Mouse (Mus musculus) hindbrain, embryonic 16.5 days (tissue): ENCODE measurements around the gene Tmsb15b1. TPM values are rescaled to one million over a fixed set of nuclear protein-coding genes. Genes with fewer than 3 reads are reported as not detected.
"Not testable (repeated sequence)": the region's sequence is repeated elsewhere in the genome, so short reads cannot be mapped to it uniquely, and the experiment has no call there.

Source experiments
- ATAC-seq: fragments of 200-750 bp; cut with Nextera tagmentation; 2 replicates; pipeline ENCODE4 v1.8.0; 2017; ENCODE audit warnings: moderate TSS enrichment, moderate library complexity
- H3K27ac ChIP-seq: fragments of 300-500 bp; sonication (generic); 2 replicates; pipeline ENCODE4 v1.5.1; 2014; ENCODE audit warnings: low read depth, mild to moderate bottlenecking, control low read depth, low read length, moderate library complexity
- H3K27me3 ChIP-seq: fragments of 300-500 bp; sonication (generic); replicated peaks from 2 replicates; pipeline ENCODE4 v1.6.1; 2014; ENCODE audit warnings: low read length; ENCODE audit not compliant: control insufficient read depth, insufficient read depth
- H3K36me3 ChIP-seq: fragments of 300-500 bp; sonication (generic); 2 replicates; pipeline ENCODE4 v1.6.1; 2014; ENCODE audit warnings: mild to moderate bottlenecking, low read length, moderate library complexity, mixed read lengths; ENCODE audit not compliant: control insufficient read depth, insufficient read depth
- H3K4me1 ChIP-seq: fragments of 300-500 bp; sonication (generic); 2 replicates; pipeline ENCODE4 v1.6.1; 2014; ENCODE audit warnings: low read depth, low read length; ENCODE audit not compliant: control insufficient read depth, insufficient read depth
- H3K4me2 ChIP-seq: fragments of 300-500 bp; sonication (generic); 2 replicates; pipeline ENCODE4 v1.6.1; 2014; ENCODE audit warnings: mild to moderate bottlenecking, low read length, control low read depth, moderate library complexity
- H3K4me3 ChIP-seq: fragments of 300-500 bp; sonication (generic); 2 replicates; pipeline ENCODE4 v1.5.1; 2014; ENCODE audit warnings: mild to moderate bottlenecking, low read length, control low read depth, moderate library complexity
- H3K9ac ChIP-seq: fragments of 300-500 bp; sonication (generic); 2 replicates; pipeline ENCODE4 v1.6.1; 2014; ENCODE audit warnings: low read depth, mild to moderate bottlenecking, control low read depth, low read length, moderate library complexity
- H3K9me3 ChIP-seq: fragments of 300-500 bp; sonication (generic); 2 replicates; pipeline ENCODE4 v1.6.1; 2014; ENCODE audit warnings: mild to moderate bottlenecking, low read length, moderate library complexity; ENCODE audit not compliant: control insufficient read depth
- WGBS: fragments of 180-500 bp; shearing (Covaris S2); extraction: QIAGEN DNeasy Blood & Tissue Kit; methylation state at CpG from one replicate; pipeline ENCODE4 v1.1.7; 2014; 5-methylcytosine and 5-hydroxymethylcytosine counted together
- polyA plus RNA-seq: library from polyadenylated mRNA; unstranded; fragments of >200 nt; fragmentation: Nextera tagmentation; extraction: Ambion mirVana; gene quantifications from 2 replicates; pipeline ENCODE4 v1.2.1, GENCODE M21; 2015

The Tmsb15b1 gene
- polyA plus RNA-seq, 1 experiment from 2014 or later, result 29.5 TPM

GRCm38 (mm10) chrX:136991274-136991673 is 14.6 kb upstream of the Tmsb15b1 start:
- H3K27me3 ChIP-seq, result no peaks in the 10 kb centered on the region
- H3K9me3 ChIP-seq, result no peaks in the 10 kb centered on the region; the same call in 1 of the 2 replicates
- 51% methylated on average over 2 of the region's 2 CpGs for WGBS
- H3K4me3 ChIP-seq, result no peak overlapping the region
- peak overlapping the region; percentile 63 for H3K4me2 ChIP-seq
- ATAC-seq, result no peak
- peaks cover 10% of the 10 kb centered on the region for H3K4me1 ChIP-seq
- no peak overlapping the region for H3K27ac ChIP-seq
- no peaks in the 10 kb centered on the region for H3K36me3 ChIP-seq
- no peak overlapping the region for H3K9ac ChIP-seq

- no peaks in the 10 kb centered on the region for H3K9me3 ChIP-seq
- no peak overlapping the region for H3K9ac ChIP-seq
- H3K27ac ChIP-seq, result no peak overlapping the region
- no peak overlapping the region for H3K4me3 ChIP-seq
- peaks cover under 1% of the 10 kb centered on the region; the same call in 1 of the 2 replicates for H3K4me1 ChIP-seq
- no peak overlapping the region for H3K4me2 ChIP-seq
- H3K27me3 ChIP-seq, result no peaks in the 10 kb centered on the region
- ATAC-seq, result no peak
- no peaks in the 10 kb centered on the region for H3K36me3 ChIP-seq
These were observed 9.4 kb upstream of the Tmsb15b1 start for GRCm38 (mm10) chrX:136986039-136986438.

GRCm38 (mm10) chrX:136978616-136979015 is 1.9 kb upstream of the Tmsb15b1 start:
- no peak overlapping the region for H3K9ac ChIP-seq
- no peaks in the 10 kb centered on the region for H3K4me1 ChIP-seq
- ATAC-seq, result no peak
- H3K27me3 ChIP-seq, result no peaks in the 10 kb centered on the region
- H3K27ac ChIP-seq, result no peak overlapping the region
- H3K4me3 ChIP-seq, result no peak overlapping the region
- no peak overlapping the region for H3K4me2 ChIP-seq
- H3K9me3 ChIP-seq, result no peaks in the 10 kb centered on the region
- no peaks in the 10 kb centered on the region for H3K36me3 ChIP-seq

- WGBS, result 89% methylated on average over 6 of the region's 6 CpGs
- peak within 1 kb of the TSS; percentile 53 for H3K4me3 ChIP-seq
- not testable (repeated sequence) for H3K9me3 ChIP-seq, H3K4me1 ChIP-seq, H3K36me3 ChIP-seq, H3K27me3 ChIP-seq, ATAC-seq, H3K27ac ChIP-seq
- H3K9ac ChIP-seq, result peak within 1 kb of the TSS; percentile 61
- peak within 1 kb of the TSS; percentile 59 for H3K4me2 ChIP-seq
These were observed 1.3 kb downstream of the Tmsb15b1 start, which contains the start of gene Tmsb15b2 for GRCm38 (mm10) chrX:136975397-136975796. TSS of gene Tmsb15b2 (minus strand) at chrX:136975497.

GRCm38 (mm10) chrX:136959688-136960087 is 17.0 kb downstream of the Tmsb15b1 start:
- H3K36me3 ChIP-seq, result no peaks in the 10 kb centered on the region
- no peak for ATAC-seq
- no peak overlapping the region for H3K27ac ChIP-seq
- H3K9ac ChIP-seq, result no peak overlapping the region
- H3K4me1 ChIP-seq, result no peaks in the 10 kb centered on the region
- H3K9me3 ChIP-seq, result no peaks in the 10 kb centered on the region
- H3K4me2 ChIP-seq, result no peak overlapping the region
- 15% methylated on average over 2 of the region's 2 CpGs for WGBS
- H3K27me3 ChIP-seq, result no peaks in the 10 kb centered on the region
- H3K4me3 ChIP-seq, result no peak overlapping the region

- not testable (repeated sequence) for H3K9ac ChIP-seq, H3K27me3 ChIP-seq, H3K9me3 ChIP-seq, H3K27ac ChIP-seq, H3K4me1 ChIP-seq, H3K36me3 ChIP-seq
- peak overlapping the region; percentile 50 for H3K4me2 ChIP-seq
- 56% methylated on average over 5 of the region's 5 CpGs for WGBS
- peak; percentile 32 for ATAC-seq
- peak overlapping the region; percentile 47 for H3K4me3 ChIP-seq
These were observed 18.4 kb downstream of the Tmsb15b1 start for GRCm38 (mm10) chrX:136958300-136958699.

GRCm38 (mm10) chrX:136957583-136958279 is 18.9 kb downstream of the Tmsb15b1 start:
- not testable (repeated sequence) for H3K36me3 ChIP-seq, H3K9me3 ChIP-seq, H3K27me3 ChIP-seq, H3K27ac ChIP-seq, H3K4me1 ChIP-seq
- ATAC-seq, result peak; percentile 100
- H3K4me3 ChIP-seq, result peak overlapping the region; percentile 47
- H3K4me2 ChIP-seq, result peak overlapping the region; percentile 50
- H3K9ac ChIP-seq, result peak overlapping the region; percentile 55
- WGBS, result 18% methylated on average over 13 of the region's 13 CpGs

- Histone ChIP-seq H3K4me3 (no peak overlapping the region), H3K27ac (no peak overlapping the region), H3K9ac (no peak overlapping the region), H3K36me3 (no peaks in the 10 kb centered on the region), H3K4me2 (no peak overlapping the region), H3K9me3 (no peaks in the 10 kb centered on the region), H3K27me3 (no peaks in the 10 kb centered on the region), H3K4me1 (no peaks in the 10 kb centered on the region)
- no peak for ATAC-seq
- WGBS, result 67% methylated on average over 3 of the region's 3 CpGs
These were observed 38.7 kb downstream of the Tmsb15b1 start for GRCm38 (mm10) chrX:136937985-136938384.

- Histone ChIP-seq H3K27ac (no peak within 1 kb of the TSS), H3K4me2 (no peak within 1 kb of the TSS), H3K27me3 (no peaks in the 10 kb centered on the region), H3K4me1 (no peaks in the 10 kb centered on the region), H3K9me3 (no peaks in the 10 kb centered on the region; the same call in 1 of the 2 replicates), H3K36me3 (no peaks in the 10 kb centered on the region), H3K4me3 (no peak within 1 kb of the TSS), H3K9ac (no peak within 1 kb of the TSS)
- 93% methylated on average over 14 of the region's 14 CpGs for WGBS
- ATAC-seq, result no peak
These were observed 49.6 kb downstream of the Tmsb15b1 start, which contains the start of gene H2bfm for GRCm38 (mm10) chrX:136927031-136927430. TSS of gene H2bfm (plus strand) at chrX:136927325.
